Mouse (Mus musculus): ENCODE measurements at regions not wholly inside any gene's neighbourhood (a gene's known extent, or its start where the extent isn't known, plus 50 kb on each side); places are given as distances from the start of the nearest gene placed in this dataset.

GRCm38 (mm10) chr7:54734039-54734438 is 101.3 kb upstream of the Luzp2 start:
- H3K27me3 ChIP-seq (ENCODE audit: control insufficient read depth, insufficient read depth, low read length) = no peaks in the 10 kb centered on the region
- no peaks in the 10 kb centered on the region; the same call in 1 of the 2 replicates for H3K4me1 ChIP-seq (ENCODE audit: control insufficient read depth, insufficient read depth, low read length)
- no peak overlapping the region for H3K4me3 ChIP-seq (replicated peaks; ENCODE audit: low read depth, low read length)
- WGBS = 35% methylated on average over 7 of the region's 7 CpGs
- no peaks in the 10 kb centered on the region for H3K9me3 ChIP-seq (ENCODE audit: control insufficient read depth, low read length)
- no peak overlapping the region for H3K27ac ChIP-seq (replicated peaks; ENCODE audit: low read depth, low read length)
- no peak overlapping the region for H3K9ac ChIP-seq (replicated peaks; ENCODE audit: low read length)
- DNase-seq (peak; percentile 84), ATAC-seq (ENCODE audit: low FRiP score, low TSS enrichment) (no peak)
- no peak overlapping the region for H3K4me2 ChIP-seq (ENCODE audit: low read length)
- H3K36me3 ChIP-seq (ENCODE audit: control insufficient read depth, insufficient read depth, low read length) = no peaks in the 10 kb centered on the region

DNA sequence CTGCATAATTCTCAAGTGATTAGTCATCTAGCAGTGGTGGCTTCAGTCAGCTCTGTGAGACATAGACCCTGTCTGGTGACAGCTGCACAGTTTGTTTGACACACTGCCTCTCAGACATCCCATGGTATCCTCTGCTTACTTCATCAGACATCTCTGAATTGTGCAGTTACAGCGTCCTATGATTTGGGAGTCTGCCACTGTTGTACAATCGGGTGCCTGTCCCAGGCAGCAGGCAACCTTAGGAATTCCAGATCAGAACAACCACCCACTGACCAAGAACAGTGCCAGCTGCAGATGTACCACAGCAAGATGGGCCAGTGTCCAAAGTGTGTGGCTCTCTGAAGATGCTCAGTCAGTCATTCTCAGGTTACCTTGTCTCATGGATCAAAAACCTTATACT is 100.4 kb upstream of the Luzp2 start:
- H3K9me3 ChIP-seq (ENCODE audit: control insufficient read depth, low read length) = no peaks in the 10 kb centered on the region
- H3K9ac ChIP-seq (replicated peaks; ENCODE audit: low read length) = no peak overlapping the region
- 81% methylated on average over 2 of the region's 2 CpGs for WGBS
- H3K27me3 ChIP-seq (ENCODE audit: control insufficient read depth, insufficient read depth, low read length) = no peaks in the 10 kb centered on the region
- no peak overlapping the region for H3K4me3 ChIP-seq (replicated peaks; ENCODE audit: low read depth, low read length)
- DNase-seq (no peak), ATAC-seq (ENCODE audit: low FRiP score, low TSS enrichment) (no peak)
- H3K36me3 ChIP-seq (ENCODE audit: control insufficient read depth, insufficient read depth, low read length) = no peaks in the 10 kb centered on the region
- no peak overlapping the region for H3K27ac ChIP-seq (replicated peaks; ENCODE audit: low read depth, low read length)
- H3K4me1 ChIP-seq (ENCODE audit: control insufficient read depth, insufficient read depth, low read length) = no peaks in the 10 kb centered on the region; the same call in 1 of the 2 replicates
- no peak overlapping the region for H3K4me2 ChIP-seq (ENCODE audit: low read length)

GRCm38 (mm10) chr7:54767341-54767740 is 68.0 kb upstream of the Luzp2 start:
- no peak overlapping the region for H3K4me3 ChIP-seq (replicated peaks; ENCODE audit: low read depth, low read length)
- no peak for ATAC-seq (ENCODE audit: low FRiP score, low TSS enrichment)
- DNase-seq = no peak
- no peaks in the 10 kb centered on the region for H3K36me3 ChIP-seq (ENCODE audit: control insufficient read depth, insufficient read depth, low read length)
- H3K9ac ChIP-seq (replicated peaks; ENCODE audit: low read length) = no peak overlapping the region
- WGBS = 98% methylated on average over 1 of the region's 1 CpGs
- H3K4me1 ChIP-seq (ENCODE audit: control insufficient read depth, insufficient read depth, low read length) = no peaks in the 10 kb centered on the region
- no peak overlapping the region for H3K27ac ChIP-seq (replicated peaks; ENCODE audit: low read depth, low read length)
- H3K27me3 ChIP-seq (ENCODE audit: control insufficient read depth, insufficient read depth, low read length) = no peaks in the 10 kb centered on the region
- H3K9me3 ChIP-seq (ENCODE audit: control insufficient read depth, low read length) = no peaks in the 10 kb centered on the region
- no peak overlapping the region for H3K4me2 ChIP-seq (ENCODE audit: low read length)

DNA sequence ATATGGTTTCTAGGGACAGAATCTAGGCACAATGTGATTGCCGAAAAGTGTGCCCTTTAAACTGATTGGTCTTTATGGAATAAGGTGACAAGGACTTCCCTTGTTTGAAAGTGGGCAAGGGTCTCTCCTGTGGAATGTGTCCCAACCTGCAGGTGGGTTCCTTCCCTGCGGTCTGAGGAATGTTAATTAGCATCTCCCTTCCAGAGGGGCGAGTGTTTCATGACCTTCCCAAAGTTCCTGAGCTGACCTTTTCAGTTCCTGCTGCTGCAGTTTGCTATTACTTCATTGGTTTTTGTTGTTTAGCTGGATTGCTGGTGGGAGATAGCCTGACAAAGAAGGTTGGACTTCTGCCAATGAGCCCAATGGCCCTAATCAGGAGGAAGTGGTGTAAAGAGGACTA is 66.6 kb upstream of the Luzp2 start:
- Histone ChIP-seq H3K27me3 (ENCODE audit: control insufficient read depth, insufficient read depth, low read length) (no peaks in the 10 kb centered on the region), H3K9me3 (ENCODE audit: control insufficient read depth, low read length) (no peaks in the 10 kb centered on the region), H3K4me1 (ENCODE audit: control insufficient read depth, insufficient read depth, low read length) (no peaks in the 10 kb centered on the region), H3K4me3 (replicated peaks; ENCODE audit: low read depth, low read length) (no peak overlapping the region), H3K27ac (replicated peaks; ENCODE audit: low read depth, low read length) (no peak overlapping the region), H3K9ac (replicated peaks; ENCODE audit: low read length) (no peak overlapping the region), H3K36me3 (ENCODE audit: control insufficient read depth, insufficient read depth, low read length) (no peaks in the 10 kb centered on the region), H3K4me2 (ENCODE audit: low read length) (no peak overlapping the region)
- 35% methylated on average over 3 of the region's 3 CpGs for WGBS
- DNase-seq (peak; percentile 5), ATAC-seq (ENCODE audit: low FRiP score, low TSS enrichment) (no peak)

- Histone ChIP-seq H3K4me1 (ENCODE audit: control insufficient read depth, insufficient read depth, low read length) (no peaks in the 10 kb centered on the region), H3K4me3 (replicated peaks; ENCODE audit: low read depth, low read length) (no peak overlapping the region), H3K9ac (replicated peaks; ENCODE audit: low read length) (no peak overlapping the region), H3K9me3 (ENCODE audit: control insufficient read depth, low read length) (no peaks in the 10 kb centered on the region), H3K36me3 (ENCODE audit: control insufficient read depth, insufficient read depth, low read length) (no peaks in the 10 kb centered on the region), H3K27me3 (ENCODE audit: control insufficient read depth, insufficient read depth, low read length) (no peaks in the 10 kb centered on the region), H3K4me2 (ENCODE audit: low read length) (no peak overlapping the region), H3K27ac (replicated peaks; ENCODE audit: low read depth, low read length) (0 out of 2 replicates have a peak overlapping the region, but pooled peaks have one; percentile 32)
- WGBS = 34% methylated on average over 3 of the region's 3 CpGs
- ATAC-seq (ENCODE audit: low FRiP score, low TSS enrichment) = peak; percentile 84
- peak; percentile 74 for DNase-seq
Measured at GRCm38 (mm10) chr7:54781939-54782520, 53.3 kb upstream of the Luzp2 start.

GRCm38 (mm10) chr7:54782604-54783003 is 52.7 kb upstream of the Luzp2 start:
- 48% methylated on average over 3 of the region's 3 CpGs for WGBS
- no peaks in the 10 kb centered on the region for H3K9me3 ChIP-seq (ENCODE audit: control insufficient read depth, low read length)
- no peak overlapping the region for H3K27ac ChIP-seq (replicated peaks; ENCODE audit: low read depth, low read length)
- ATAC-seq (ENCODE audit: low FRiP score, low TSS enrichment) = no peak
- no peaks in the 10 kb centered on the region for H3K36me3 ChIP-seq (ENCODE audit: control insufficient read depth, insufficient read depth, low read length)
- no peak overlapping the region for H3K4me3 ChIP-seq (replicated peaks; ENCODE audit: low read depth, low read length)
- DNase-seq = peak; percentile 13
- H3K9ac ChIP-seq (replicated peaks; ENCODE audit: low read length) = no peak overlapping the region
- no peak overlapping the region for H3K4me2 ChIP-seq (ENCODE audit: low read length)
- H3K4me1 ChIP-seq (ENCODE audit: control insufficient read depth, insufficient read depth, low read length) = no peaks in the 10 kb centered on the region
- no peaks in the 10 kb centered on the region for H3K27me3 ChIP-seq (ENCODE audit: control insufficient read depth, insufficient read depth, low read length)

GRCm38 (mm10) chr7:54783550-54784529 is 51.5 kb upstream of the Luzp2 start:
- ATAC-seq (ENCODE audit: low FRiP score, low TSS enrichment) (peak; percentile 44; the same call in 1 of the 2 replicates), DNase-seq (no peak)
- Histone ChIP-seq H3K4me2 (ENCODE audit: low read length) (no peak overlapping the region), H3K27me3 (ENCODE audit: control insufficient read depth, insufficient read depth, low read length) (no peaks in the 10 kb centered on the region), H3K9ac (replicated peaks; ENCODE audit: low read length) (no peak overlapping the region), H3K4me3 (replicated peaks; ENCODE audit: low read depth, low read length) (no peak overlapping the region), H3K4me1 (ENCODE audit: control insufficient read depth, insufficient read depth, low read length) (no peaks in the 10 kb centered on the region), H3K9me3 (ENCODE audit: control insufficient read depth, low read length) (no peaks in the 10 kb centered on the region), H3K36me3 (ENCODE audit: control insufficient read depth, insufficient read depth, low read length) (no peaks in the 10 kb centered on the region), H3K27ac (replicated peaks; ENCODE audit: low read depth, low read length) (no peak overlapping the region)
- 91% methylated on average over 10 of the region's 10 CpGs for WGBS
